Mouse (Mus musculus) hindbrain, embryonic 14.5 days (tissue): ENCODE measurements around the gene Slfn2. TPM values are rescaled to one million over a fixed set of nuclear protein-coding genes. Genes with fewer than 3 reads are reported as not detected.

Source experiments
- ATAC-seq: fragments of 200-750 bp; cut with Nextera tagmentation; 2 replicates; pipeline ENCODE4 v1.8.0; 2017; ENCODE audit warnings: moderate number of reproducible peaks, mild to moderate bottlenecking, moderate TSS enrichment, moderate library complexity; ENCODE audit not compliant: low FRiP score
- DNase-seq: peaks from one replicate; pipeline ENCODE4 v3.0.0-alpha.2; 2015; ENCODE audit warnings: low spot score
- H3K27ac ChIP-seq: fragments of 300-500 bp; sonication (generic); 2 replicates; pipeline ENCODE4 v1.5.1; 2014; ENCODE audit warnings: mild to moderate bottlenecking, moderate library complexity
- H3K27me3 ChIP-seq: fragments of 300-500 bp; sonication (generic); 2 replicates; pipeline ENCODE4 v1.6.1; 2014; ENCODE audit warnings: mild to moderate bottlenecking, low read length, mixed read lengths; ENCODE audit not compliant: control insufficient read depth, insufficient read depth
- H3K36me3 ChIP-seq: fragments of 300-500 bp; sonication (generic); replicated peaks from 2 replicates; pipeline ENCODE4 v1.6.1; 2014; ENCODE audit not compliant: control insufficient read depth, insufficient read depth
- H3K4me1 ChIP-seq: fragments of 300-500 bp; sonication (generic); replicated peaks from 2 replicates; pipeline ENCODE4 v1.6.1; 2014; ENCODE audit warnings: antibody characterized with exemption, low read length, mixed read lengths; ENCODE audit not compliant: control insufficient read depth, insufficient read depth
- H3K4me2 ChIP-seq: fragments of 300-500 bp; sonication (generic); replicated peaks from 2 replicates; pipeline ENCODE4 v1.6.1; 2014; ENCODE audit warnings: mild to moderate bottlenecking, moderate library complexity
- H3K4me3 ChIP-seq: fragments of 300-500 bp; sonication (generic); replicated peaks from 2 replicates; pipeline ENCODE4 v1.5.1; 2014; ENCODE audit warnings: mild to moderate bottlenecking, low read length
- H3K9ac ChIP-seq: fragments of 300-500 bp; sonication (generic); 2 replicates; pipeline ENCODE4 v1.6.1; 2014
- H3K9me3 ChIP-seq: fragments of 300-500 bp; sonication (generic); 2 replicates; pipeline ENCODE4 v1.6.1; 2016; ENCODE audit warnings: low read length; ENCODE audit not compliant: control insufficient read depth
- WGBS: fragments of 180-500 bp; shearing (Covaris S2); extraction: QIAGEN DNeasy Blood & Tissue Kit; methylation state at CpG from one replicate; pipeline ENCODE4 v1.1.7; 2014; 5-methylcytosine and 5-hydroxymethylcytosine counted together
- polyA plus RNA-seq: library from polyadenylated mRNA; unstranded; fragments of >200 nt; fragmentation: Nextera tagmentation; extraction: Ambion mirVana; gene quantifications from 2 replicates; pipeline ENCODE4 v1.2.1, GENCODE M21; 2014

The Slfn2 gene
- polyA plus RNA-seq, 1 experiment from 2014 or later, result 1.3 TPM

- Histone ChIP-seq H3K4me2 (no peak overlapping the region), H3K36me3 (no peaks in the 10 kb centered on the region), H3K4me3 (no peak overlapping the region), H3K27ac (no peak overlapping the region), H3K27me3 (no peaks in the 10 kb centered on the region), H3K9me3 (no peaks in the 10 kb centered on the region), H3K4me1 (no peaks in the 10 kb centered on the region; the same call in 1 of the 2 replicates), H3K9ac (no peak overlapping the region)
- WGBS, result 81% methylated on average over 4 of the region's 4 CpGs
- no peak for DNase-seq
- no peak for ATAC-seq
These were observed 3.2 kb downstream of the Slfn2 start for GRCm38 (mm10) chr11:83067982-83068694.

GRCm38 (mm10) chr11:83070321-83070970, 5.5 kb downstream of the Slfn2 start:
- no peaks in the 10 kb centered on the region for H3K36me3 ChIP-seq
- H3K9me3 ChIP-seq, result no peaks in the 10 kb centered on the region
- H3K4me3 ChIP-seq, result no peak overlapping the region
- no peak for ATAC-seq
- H3K27ac ChIP-seq, result no peak overlapping the region
- no peak overlapping the region for H3K4me2 ChIP-seq
- no peak for DNase-seq
- WGBS, result 84% methylated on average over 15 of the region's 15 CpGs
- H3K4me1 ChIP-seq, result no peaks in the 10 kb centered on the region; the same call in 1 of the 2 replicates
- H3K27me3 ChIP-seq, result no peaks in the 10 kb centered on the region
- no peak overlapping the region for H3K9ac ChIP-seq

GRCm38 (mm10) chr11:83077714-83078422, 13.0 kb downstream of the Slfn2 start:
- no peak overlapping the region for H3K9ac ChIP-seq
- H3K9me3 ChIP-seq, result no peaks in the 10 kb centered on the region
- H3K4me1 ChIP-seq, result no peaks in the 10 kb centered on the region
- WGBS, result 80% methylated on average over 3 of the region's 3 CpGs
- no peaks in the 10 kb centered on the region for H3K27me3 ChIP-seq
- ATAC-seq (no peak), DNase-seq (no peak)
- H3K4me3 ChIP-seq, result no peak overlapping the region
- no peak overlapping the region for H3K27ac ChIP-seq
- H3K4me2 ChIP-seq, result no peak overlapping the region
- no peaks in the 10 kb centered on the region for H3K36me3 ChIP-seq

GRCm38 (mm10) chr11:83078423-83079140, 13.7 kb downstream of the Slfn2 start:
- Histone ChIP-seq H3K9me3 (no peaks in the 10 kb centered on the region), H3K36me3 (no peaks in the 10 kb centered on the region), H3K4me2 (no peak overlapping the region), H3K4me3 (no peak overlapping the region), H3K27ac (no peak overlapping the region), H3K27me3 (no peaks in the 10 kb centered on the region), H3K9ac (no peak overlapping the region), H3K4me1 (no peaks in the 10 kb centered on the region)
- no peak for DNase-seq
- no peak for ATAC-seq
- WGBS, result 89% methylated on average over 5 of the region's 5 CpGs

GRCm38 (mm10) chr11:83079487-83080199, 14.7 kb downstream of the Slfn2 start:
- Histone ChIP-seq H3K9me3 (no peaks in the 10 kb centered on the region), H3K27ac (no peak overlapping the region), H3K4me1 (no peaks in the 10 kb centered on the region), H3K36me3 (no peaks in the 10 kb centered on the region), H3K27me3 (no peaks in the 10 kb centered on the region), H3K4me3 (no peak overlapping the region), H3K9ac (no peak overlapping the region), H3K4me2 (no peak overlapping the region)
- 90% methylated on average over 9 of the region's 9 CpGs for WGBS
- DNase-seq (no peak), ATAC-seq (no peak)

GRCm38 (mm10) chr11:83082741-83083473, 18.0 kb downstream of the Slfn2 start:
- 60% methylated on average over 7 of the region's 7 CpGs for WGBS
- Histone ChIP-seq H3K4me3 (no peak overlapping the region), H3K27me3 (no peaks in the 10 kb centered on the region), H3K27ac (no peak overlapping the region), H3K4me1 (no peaks in the 10 kb centered on the region), H3K9me3 (no peaks in the 10 kb centered on the region), H3K36me3 (no peaks in the 10 kb centered on the region), H3K4me2 (no peak overlapping the region), H3K9ac (no peak overlapping the region)
- DNase-seq, result no peak
- ATAC-seq, result no peak

- no peaks in the 10 kb centered on the region for H3K9me3 ChIP-seq
- WGBS, result 88% methylated on average over 2 of the region's 2 CpGs
- no peaks in the 10 kb centered on the region for H3K27me3 ChIP-seq
- H3K9ac ChIP-seq, result no peak overlapping the region
- H3K4me1 ChIP-seq, result no peaks in the 10 kb centered on the region
- no peaks in the 10 kb centered on the region for H3K36me3 ChIP-seq
- ATAC-seq (no peak), DNase-seq (no peak)
- H3K4me3 ChIP-seq, result no peak overlapping the region
- no peak overlapping the region for H3K4me2 ChIP-seq
- no peak overlapping the region for H3K27ac ChIP-seq
These were observed 19.2 kb downstream of the Slfn2 start for GRCm38 (mm10) chr11:83084161-83084560.

- Histone ChIP-seq H3K36me3 (no peaks in the 10 kb centered on the region), H3K4me2 (no peak overlapping the region), H3K4me1 (no peaks in the 10 kb centered on the region), H3K27me3 (no peaks in the 10 kb centered on the region), H3K4me3 (no peak overlapping the region), H3K27ac (no peak overlapping the region), H3K9ac (no peak overlapping the region), H3K9me3 (no peaks in the 10 kb centered on the region)
- 92% methylated on average over 10 of the region's 10 CpGs for WGBS
- no peak for DNase-seq
- ATAC-seq, result no peak
These were observed 19.8 kb downstream of the Slfn2 start for GRCm38 (mm10) chr11:83084761-83085160.
